Mouse (Mus musculus) cerebellum, adult 8-10 months (tissue): ENCODE data around the gene Catip.

Experiments used
- DNase-seq: peaks from one replicate; pipeline ENCODE4 v3.0.0; 2022

Catip gene

GRCm38 (mm10) chr1:74404206-74404605 is 42.3 kb downstream of the Catip start:
- no peak for DNase-seq

GRCm38 (mm10) chr1:74408589-74409504 is 46.9 kb downstream of the Catip start, which contains the start of gene Vil1:
TSS of gene Vil1 (plus strand) at chr1:74409376.
- no peak for DNase-seq

- no peak for DNase-seq
Observed at GRCm38 (mm10) chr1:74411753-74412325, 49.9 kb downstream of the Catip start.

GRCm38 (mm10) chr1:74412711-74413110 is 50.8 kb downstream of the Catip start:
- DNase-seq = no peak

GRCm38 (mm10) chr1:74415143-74415542 is 53.2 kb downstream of the Catip start:
- DNase-seq = peak; percentile 13
